Mouse (Mus musculus): Measurements from ENCODE around the gene Rsph14.

- TF ChIP-seq CTCF (IDR thresholded peaks at IDR 0.05) (no peak), EP300 (IDR thresholded peaks at IDR 0.05) (no peak)
Observed at GRCm38 (mm10) chr10:75058761-75059395, 26.5 kb upstream of the Rsph14 start.

Measured in lung, postnatal 0 days (tissue).